Mouse (Mus musculus): ENCODE measurements around the gene Asrgl1.
"Not testable (repeated sequence)": the region's sequence is repeated elsewhere in the genome, so short reads cannot be mapped to it uniquely, and the experiment has no call there.

Gene Asrgl1

GRCm38 (mm10) chr19:9135512-9136331 is at the start of gene Asrgl1:
Asrgl1 (minus strand) TSS chr19:9135636.
- in situ Hi-C loops (cut with MboI; ENCODE audit: low pct_unique_long_range_greater_than_20kb in 1 of 2, low sequenced_read_pairs in 2 of 2, unreplicated experiment in 1 of 2): loop anchor here in 1 of 2 experiments (25.0 kb wide), 1 partner anchor 702 kb away; the partner anchor contains the start of gene Scgb2a2

- in situ Hi-C loops (cut with MboI; ENCODE audit: low pct_unique_long_range_greater_than_20kb in 1 of 2, low sequenced_read_pairs in 2 of 2, unreplicated experiment in 1 of 2): loop anchor here in 1 of 2 experiments (25.0 kb wide), 1 partner anchor 691 kb away; the partner anchor contains the start of gene Scgb2a2
Observed at GRCm38 (mm10) chr19:9146214-9146613, 10.8 kb upstream of the Asrgl1 start.

- in situ Hi-C loops (cut with MboI; ENCODE audit: low pct_unique_long_range_greater_than_20kb in 1 of 2, low sequenced_read_pairs in 2 of 2, unreplicated experiment in 1 of 2): loop anchor here in 1 of 2 experiments (25.0 kb wide), 1 partner anchor 694 kb away; the partner anchor contains the start of gene Scgb2a2
Observed at GRCm38 (mm10) chr19:9143639-9144125, 8.2 kb upstream of the Asrgl1 start.

GRCm38 (mm10) chr19:9143230-9143629 is 7.8 kb upstream of the Asrgl1 start:
- in situ Hi-C loops (cut with MboI; ENCODE audit: low pct_unique_long_range_greater_than_20kb in 1 of 2, low sequenced_read_pairs in 2 of 2, unreplicated experiment in 1 of 2): loop anchor here in 1 of 2 experiments (25.0 kb wide), 1 partner anchor 694 kb away; the partner anchor contains the start of gene Scgb2a2

- in situ Hi-C loops (cut with MboI; ENCODE audit: low pct_unique_long_range_greater_than_20kb in 1 of 2, low sequenced_read_pairs in 2 of 2, unreplicated experiment in 1 of 2): loop anchor here in 1 of 2 experiments (25.0 kb wide), 1 partner anchor 697 kb away; the partner anchor contains the start of gene Scgb2a2
Observed at GRCm38 (mm10) chr19:9140361-9140760, 4.9 kb upstream of the Asrgl1 start.

GRCm38 (mm10) chr19:9137159-9137558 is 1.7 kb upstream of the Asrgl1 start:
- in situ Hi-C loops (cut with MboI; ENCODE audit: low pct_unique_long_range_greater_than_20kb in 1 of 2, low sequenced_read_pairs in 2 of 2, unreplicated experiment in 1 of 2): loop anchor here in 1 of 2 experiments (25.0 kb wide), 1 partner anchor 700 kb away; the partner anchor contains the start of gene Scgb2a2

GRCm38 (mm10) chr19:9134746-9135511 is 507 bp downstream of the Asrgl1 start:
- in situ Hi-C loops (cut with MboI; ENCODE audit: low pct_unique_long_range_greater_than_20kb in 1 of 2, low sequenced_read_pairs in 2 of 2, unreplicated experiment in 1 of 2): loop anchor here in 1 of 2 experiments (25.0 kb wide), 1 partner anchor 702 kb away; the partner anchor contains the start of gene Scgb2a2

GRCm38 (mm10) chr19:9129996-9130395 is 5.4 kb downstream of the Asrgl1 start:
- in situ Hi-C loops (cut with MboI; ENCODE audit: low pct_unique_long_range_greater_than_20kb in 1 of 2, low sequenced_read_pairs in 2 of 2, unreplicated experiment in 1 of 2): loop anchor here in 1 of 2 experiments (25.0 kb wide), 1 partner anchor 707 kb away; the partner anchor contains the start of gene Scgb2a2

GRCm38 (mm10) chr19:9128499-9129194 is 6.8 kb downstream of the Asrgl1 start:
- in situ Hi-C loops (cut with MboI; ENCODE audit: low pct_unique_long_range_greater_than_20kb in 1 of 2, low sequenced_read_pairs in 2 of 2, unreplicated experiment in 1 of 2): loop anchor here in 1 of 2 experiments (25.0 kb wide), 1 partner anchor 709 kb away; the partner anchor contains the start of gene Scgb2a2

- in situ Hi-C loops (cut with MboI; ENCODE audit: low pct_unique_long_range_greater_than_20kb in 1 of 2, low sequenced_read_pairs in 2 of 2, unreplicated experiment in 1 of 2): not testable (repeated sequence)
Observed at GRCm38 (mm10) chr19:9123986-9124385, 11.4 kb downstream of the Asrgl1 start.

GRCm38 (mm10) chr19:9122390-9122789 is 13.0 kb downstream of the Asrgl1 start:
- in situ Hi-C loops (cut with MboI; ENCODE audit: low pct_unique_long_range_greater_than_20kb in 1 of 2, low sequenced_read_pairs in 2 of 2, unreplicated experiment in 1 of 2): no loop called here

GRCm38 (mm10) chr19:9119655-9120425 is 15.6 kb downstream of the Asrgl1 start:
- in situ Hi-C loops (cut with MboI; ENCODE audit: low pct_unique_long_range_greater_than_20kb in 1 of 2, low sequenced_read_pairs in 2 of 2, unreplicated experiment in 1 of 2): loop anchor here in 1 of 2 experiments (5.0 kb wide), 1 partner anchor 263 kb away; no protein-coding TSS in a partner anchor

GRCm38 (mm10) chr19:9117275-9117674 is 18.2 kb downstream of the Asrgl1 start:
- in situ Hi-C loops (cut with MboI; ENCODE audit: low pct_unique_long_range_greater_than_20kb in 1 of 2, low sequenced_read_pairs in 2 of 2, unreplicated experiment in 1 of 2): loop anchor here in 1 of 2 experiments (5.0 kb wide), 1 partner anchor 260 kb away; no protein-coding TSS in a partner anchor

GRCm38 (mm10) chr19:9116268-9116667 is 19.2 kb downstream of the Asrgl1 start:
- in situ Hi-C loops (cut with MboI; ENCODE audit: low pct_unique_long_range_greater_than_20kb in 1 of 2, low sequenced_read_pairs in 2 of 2, unreplicated experiment in 1 of 2): loop anchor here in 1 of 2 experiments (5.0 kb wide), 1 partner anchor 259 kb away; no protein-coding TSS in a partner anchor

- in situ Hi-C loops (cut with MboI; ENCODE audit: low pct_unique_long_range_greater_than_20kb in 1 of 2, low sequenced_read_pairs in 2 of 2, unreplicated experiment in 1 of 2): loop anchor here in 1 of 2 experiments (5.0 kb wide), 1 partner anchor 260 kb away; the partner anchor contains the start of gene Lrrn4cl
Observed at GRCm38 (mm10) chr19:9112043-9112442, 23.4 kb downstream of the Asrgl1 start.

GRCm38 (mm10) chr19:9110182-9110869 is 25.1 kb downstream of the Asrgl1 start:
- in situ Hi-C loops (cut with MboI; ENCODE audit: low pct_unique_long_range_greater_than_20kb in 1 of 2, low sequenced_read_pairs in 2 of 2, unreplicated experiment in 1 of 2): loop anchor here in 1 of 2 experiments (5.0 kb wide), 1 partner anchor 258 kb away; the partner anchor contains the start of gene Lrrn4cl
